Mouse (Mus musculus) heart, postnatal 0 days (tissue): ENCODE measurements around the gene Myo1d. TPM values are rescaled to one million over a fixed set of nuclear protein-coding genes. Genes with fewer than 3 reads are reported as not detected.

ENCODE experiments used
- ATAC-seq: fragments of 200-750 bp; cut with Nextera tagmentation; 2 replicates; pipeline ENCODE4 v1.8.0; 2017; ENCODE audit warnings: low read depth, moderate number of reproducible peaks, moderate library complexity; ENCODE audit not compliant: insufficient read depth
- DNase-seq: peaks from one replicate; pipeline ENCODE4 v3.0.0-alpha.2; 2016; ENCODE audit warnings: low spot score
- H3K27ac ChIP-seq: fragments of 300-500 bp; sonication (generic); 2 replicates; pipeline ENCODE4 v1.5.1; 2014; ENCODE audit warnings: low read depth, mild to moderate bottlenecking
- H3K27me3 ChIP-seq: fragments of 300-500 bp; sonication (generic); 2 replicates; pipeline ENCODE4 v1.6.1; 2014; ENCODE audit warnings: low read length, mixed read lengths; ENCODE audit not compliant: control insufficient read depth, insufficient read depth
- H3K36me3 ChIP-seq: fragments of 300-500 bp; sonication (generic); replicated peaks from 2 replicates; pipeline ENCODE4 v1.6.1; 2014; ENCODE audit warnings: low read length, mixed read lengths; ENCODE audit not compliant: control insufficient read depth, insufficient read depth
- H3K4me1 ChIP-seq: fragments of 300-500 bp; sonication (generic); 2 replicates; pipeline ENCODE4 v1.6.1; 2014; ENCODE audit warnings: antibody characterized with exemption; ENCODE audit not compliant: control insufficient read depth, insufficient read depth
- H3K4me2 ChIP-seq: fragments of 300-500 bp; sonication (generic); 2 replicates; pipeline ENCODE4 v1.6.1; 2014; ENCODE audit warnings: low read depth, mild to moderate bottlenecking, low read length, moderate library complexity
- H3K4me3 ChIP-seq: fragments of 300-500 bp; sonication (generic); 2 replicates; pipeline ENCODE4 v1.5.1; 2014; ENCODE audit warnings: low read depth, low read length
- H3K9ac ChIP-seq: fragments of 300-500 bp; sonication (generic); replicated peaks from 2 replicates; pipeline ENCODE4 v1.6.1; 2014; ENCODE audit warnings: low read depth, low read length, mixed read lengths
- H3K9me3 ChIP-seq: fragments of 300-500 bp; sonication (generic); replicated peaks from 2 replicates; pipeline ENCODE4 v1.6.1; 2016; ENCODE audit warnings: low read length; ENCODE audit not compliant: control insufficient read depth
- CTCF ChIP-seq: IDR thresholded peaks from 2 replicates; pipeline ENCODE4 v1.5.1; 2016; ENCODE audit warnings: antibody characterized with exemption, control low read depth, low read depth
- EP300 ChIP-seq: IDR thresholded peaks from 2 replicates; pipeline ENCODE4 v1.6.1; 2016; ENCODE audit warnings: antibody characterized with exemption, low read depth
- WGBS: fragments of 180-500 bp; shearing (Covaris S2); extraction: QIAGEN DNeasy Blood & Tissue Kit; methylation state at CpG from one replicate; pipeline ENCODE4 v1.1.7; 2014; 5-methylcytosine and 5-hydroxymethylcytosine counted together
- polyA plus RNA-seq: library from polyadenylated mRNA; unstranded; fragments of >200 nt; fragmentation: Nextera tagmentation; extraction: Ambion mirVana; gene quantifications from 2 replicates; pipeline ENCODE4 v1.2.1, GENCODE M21; 2015
- total RNA-seq: library from RNA; depleted of rRNA; stranded (reverse); fragments of >200 nt; gene quantifications from 2 replicates; pipeline ENCODE4 v1.2.3, GENCODE M21; 2014; ENCODE audit warnings: low replicate concordance

The Myo1d gene
- total and polyA plus RNA-seq, 2 experiments from 2014 or later = 4.5 to 4.6 TPM

DNA sequence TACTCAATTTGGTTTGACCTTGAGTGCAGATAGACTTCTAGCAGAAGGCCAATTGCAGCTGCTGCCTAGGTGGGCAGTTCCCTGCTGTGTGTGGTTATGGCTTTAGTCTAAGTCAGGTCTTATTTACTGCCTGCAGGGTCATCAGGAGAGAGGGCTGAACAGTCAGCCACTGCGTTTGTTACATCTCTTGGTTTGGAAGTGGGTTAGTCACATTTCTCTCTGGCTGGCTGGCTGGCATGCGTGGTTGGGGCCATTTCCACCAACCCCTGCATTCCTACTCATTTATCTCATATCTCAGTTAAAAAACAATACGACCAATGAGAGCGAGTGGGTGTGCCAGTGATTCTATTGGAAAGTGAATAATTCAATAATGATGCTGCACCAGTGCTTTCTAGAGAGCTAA is 280.3 kb downstream of the Myo1d start:
- H3K4me1 ChIP-seq = peaks cover 20% of the 10 kb centered on the region
- ATAC-seq = peak; percentile 67
- WGBS = 72% methylated on average over 4 of the region's 4 CpGs

DNA sequence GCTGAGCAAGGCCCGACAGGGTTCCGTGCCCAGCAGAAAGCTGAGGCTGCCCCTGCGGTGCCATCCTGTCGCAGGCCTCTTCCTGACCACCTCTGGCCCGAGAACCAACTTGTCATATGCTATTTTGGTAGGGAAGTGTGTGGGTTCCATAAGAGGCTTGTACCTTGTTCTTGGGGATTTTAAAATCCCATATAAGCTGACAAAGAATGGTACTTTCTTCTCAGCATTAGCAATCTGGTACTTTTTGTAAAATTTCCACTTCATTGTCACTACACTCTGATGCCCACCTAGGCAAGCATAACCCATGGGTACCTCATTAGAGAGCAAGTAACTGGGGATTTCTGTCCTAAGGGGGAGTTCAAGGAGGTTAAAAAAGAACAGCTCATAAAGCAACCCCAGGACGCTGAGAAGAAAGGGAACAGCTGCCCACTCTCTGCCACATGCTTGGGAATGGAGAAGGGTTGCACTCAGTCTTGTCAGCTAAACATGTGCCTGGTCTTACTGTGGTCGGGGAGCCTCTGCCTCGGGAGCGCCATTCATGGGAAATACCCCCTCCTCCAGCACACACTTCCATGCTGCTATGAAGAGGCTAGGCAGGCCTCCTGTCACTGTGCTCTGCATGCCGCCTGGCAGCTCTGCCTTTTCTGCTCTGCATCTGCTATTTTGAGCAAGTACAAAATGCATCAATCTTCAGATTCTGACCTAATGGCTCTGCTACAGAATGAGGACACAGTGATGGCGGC is 281.3 kb downstream of the Myo1d start:
- DNase-seq = no peak
- ATAC-seq = no peak
- TF ChIP-seq CTCF = no peak
- TF ChIP-seq EP300 = no peak
- H3K9me3 ChIP-seq = no peaks in the 10 kb centered on the region
- H3K9ac ChIP-seq = no peak overlapping the region
- peaks cover 20% of the 10 kb centered on the region for H3K4me1 ChIP-seq
- no peak overlapping the region for H3K4me3 ChIP-seq
- WGBS = 42% methylated on average over 11 of the region's 11 CpGs
- 0 out of 2 replicates have a peak overlapping the region, but pooled peaks have one; percentile 23 for H3K4me2 ChIP-seq
- no peaks in the 10 kb centered on the region for H3K27me3 ChIP-seq
- peak overlapping the region; percentile 60 for H3K27ac ChIP-seq
- no peaks in the 10 kb centered on the region for H3K36me3 ChIP-seq

More for the DNA sequence above, 280.3 kb downstream of the Myo1d start:
- Histone ChIP-seq H3K4me2 (no peak overlapping the region), H3K36me3 (no peaks in the 10 kb centered on the region), H3K27ac (peak overlapping the region; percentile 60), H3K9me3 (no peaks in the 10 kb centered on the region), H3K4me3 (no peak overlapping the region), H3K27me3 (no peaks in the 10 kb centered on the region), H3K9ac (no peak overlapping the region)
- DNase-seq = no peak
- TF ChIP-seq EP300 (no peak), CTCF (no peak)

DNA sequence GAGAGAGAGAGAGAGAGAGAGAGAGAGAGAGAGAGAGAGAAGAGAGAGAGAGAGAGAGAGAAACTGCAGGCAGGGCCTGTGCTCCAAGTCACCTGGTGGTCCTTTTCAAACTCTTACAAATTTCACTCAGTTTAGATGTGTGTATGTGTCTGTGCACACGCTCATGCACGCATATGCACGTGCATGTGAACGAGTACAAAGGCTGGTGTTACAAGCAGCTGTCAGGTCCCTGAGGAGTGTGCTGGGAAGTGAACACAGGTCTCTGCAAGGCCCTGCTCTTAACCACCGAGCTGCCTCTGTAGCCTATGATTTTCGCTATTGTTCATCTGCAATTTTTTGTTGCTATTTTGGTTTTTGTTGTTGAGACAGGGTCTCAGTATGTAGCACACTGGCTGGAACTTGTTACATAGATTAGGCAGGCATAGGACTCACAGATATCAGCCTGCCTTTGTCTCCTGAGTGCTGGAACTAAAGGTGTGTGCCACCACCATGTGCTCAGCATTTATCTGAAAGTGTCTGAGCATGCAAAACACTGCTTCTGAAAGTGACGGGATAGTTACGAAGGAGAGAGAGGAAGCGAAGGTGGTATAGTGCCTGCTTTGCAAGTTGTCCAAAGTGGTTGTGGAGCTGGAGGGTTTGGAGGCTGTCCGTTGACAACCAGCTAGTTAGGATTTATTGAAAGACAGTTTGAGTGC is 282.5 kb downstream of the Myo1d start:
- no peak for ATAC-seq
- 54% methylated on average over 10 of the region's 10 CpGs for WGBS
- no peak overlapping the region for H3K27ac ChIP-seq
- no peak for DNase-seq
- H3K9me3 ChIP-seq = no peaks in the 10 kb centered on the region
- no peak overlapping the region for H3K4me3 ChIP-seq
- H3K36me3 ChIP-seq = no peaks in the 10 kb centered on the region
- H3K27me3 ChIP-seq = no peaks in the 10 kb centered on the region
- peaks cover 20% of the 10 kb centered on the region for H3K4me1 ChIP-seq
- TF ChIP-seq CTCF (no peak), EP300 (no peak)
- H3K9ac ChIP-seq = no peak overlapping the region
- H3K4me2 ChIP-seq = no peak overlapping the region

DNA sequence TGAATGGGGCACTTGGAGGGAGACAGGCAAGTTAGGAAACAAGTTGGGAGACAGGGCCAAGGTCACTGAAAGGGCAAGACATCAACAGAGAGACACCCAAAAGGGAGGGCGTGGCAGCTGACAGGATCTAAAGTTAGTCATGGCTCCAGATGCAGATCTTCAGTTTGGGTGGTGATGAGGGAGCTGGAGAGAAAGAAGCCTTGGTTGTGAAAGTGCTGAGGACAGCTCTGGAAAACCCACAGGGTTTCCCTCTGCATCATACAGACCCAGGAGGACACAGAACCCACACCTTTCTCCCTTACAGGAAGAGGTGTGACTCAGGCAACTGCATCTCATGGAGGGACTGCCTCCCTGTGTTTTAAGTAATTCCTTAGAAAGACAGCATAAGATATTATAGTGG is 283.2 kb downstream of the Myo1d start:
- Histone ChIP-seq H3K9ac (no peak overlapping the region), H3K4me1 (peaks cover 20% of the 10 kb centered on the region), H3K27me3 (no peaks in the 10 kb centered on the region), H3K36me3 (no peaks in the 10 kb centered on the region), H3K4me3 (no peak overlapping the region), H3K9me3 (no peaks in the 10 kb centered on the region), H3K4me2 (no peak overlapping the region), H3K27ac (no peak overlapping the region)
- TF ChIP-seq EP300 = no peak
- no peak for TF ChIP-seq CTCF
- WGBS = 100% methylated on average over 1 of the region's 1 CpGs
- DNase-seq = no peak
- no peak for ATAC-seq

DNA sequence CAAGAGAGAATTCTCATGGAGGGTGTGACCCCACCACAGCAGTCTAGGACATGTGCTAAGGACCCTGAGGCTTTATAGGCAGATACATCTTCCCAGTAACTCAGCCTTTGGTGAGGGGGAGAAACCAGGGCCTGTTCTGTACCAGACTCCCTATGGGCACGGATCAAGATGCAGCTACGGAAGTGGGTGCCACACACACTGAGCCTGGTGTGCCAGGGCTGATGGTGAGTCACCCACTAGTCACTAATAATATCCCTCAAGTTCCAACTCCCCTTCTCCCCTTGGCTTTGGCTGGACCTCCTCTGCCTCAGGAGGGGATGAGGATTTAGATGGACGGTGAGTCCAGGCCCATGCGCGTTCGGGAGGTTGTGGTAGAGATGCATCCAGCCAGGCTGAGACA is 283.9 kb downstream of the Myo1d start:
- 85% methylated on average over 6 of the region's 6 CpGs for WGBS
- no peak for ATAC-seq
- no peak overlapping the region for H3K27ac ChIP-seq
- H3K9me3 ChIP-seq = no peaks in the 10 kb centered on the region
- TF ChIP-seq CTCF = no peak
- TF ChIP-seq EP300 = no peak
- H3K4me2 ChIP-seq = no peak overlapping the region
- peaks cover 20% of the 10 kb centered on the region for H3K4me1 ChIP-seq
- H3K27me3 ChIP-seq = no peaks in the 10 kb centered on the region
- DNase-seq = no peak
- H3K36me3 ChIP-seq = no peaks in the 10 kb centered on the region
- no peak overlapping the region for H3K4me3 ChIP-seq
- H3K9ac ChIP-seq = no peak overlapping the region
